Mouse (Mus musculus): Measurements from ENCODE around the gene Rdx.

- TF ChIP-seq POLR2A (IDR thresholded peaks at IDR 0.05; ENCODE audit: borderline replicate concordance, low read depth, low read length) = no peak
- TF ChIP-seq CTCF (IDR thresholded peaks at IDR 0.05; ENCODE audit: low read depth, low read length) = no peak
Measured at GRCm38 (mm10) chr9:52110738-52111137, 63.8 kb downstream of the Rdx start.

Measured in bone marrow macrophage, adult 2 months (primary cell).